Mouse (Mus musculus): ENCODE measurements around the gene Rpl26. TPM values are rescaled to one million over a fixed set of nuclear protein-coding genes. Genes with fewer than 3 reads are reported as not detected.

The Rpl26 gene
- polyA plus RNA-seq, 1 experiment from 2014 or later: 1,184 TPM

Other genes starting within 250 kb of the Rpl26 start
- 115 and 145 TPM in 2 replicates for gene Myh10, start 210.0 kb upstream of the Rpl26 start, polyA plus RNA-seq (2014; fragmentation: Nextera tagmentation; extraction: Ambion mirVana)
- gene Ndel1, start 29.7 kb upstream of the Rpl26 start, polyA plus RNA-seq (2014; fragmentation: Nextera tagmentation; extraction: Ambion mirVana): 46.7 and 70.6 TPM in 2 replicates
- 0.05 and 0.06 TPM in 2 replicates for gene Rnf222, start 13.0 kb upstream of the Rpl26 start, polyA plus RNA-seq (2014; fragmentation: Nextera tagmentation; extraction: Ambion mirVana)
- not detected in 2 replicates for gene Odf4, start 25.5 kb downstream of the Rpl26 start, polyA plus RNA-seq (2014; fragmentation: Nextera tagmentation; extraction: Ambion mirVana)
- 10.2 and 15.9 TPM in 2 replicates for gene Arhgef15, start 55.9 kb downstream of the Rpl26 start, polyA plus RNA-seq (2014; fragmentation: Nextera tagmentation; extraction: Ambion mirVana)
- gene Slc25a35, start 66.5 kb downstream of the Rpl26 start, polyA plus RNA-seq (2014; fragmentation: Nextera tagmentation; extraction: Ambion mirVana): 3.4 and 4.5 TPM in 2 replicates
- gene Rangrf, start 73.6 kb downstream of the Rpl26 start, polyA plus RNA-seq (2014; fragmentation: Nextera tagmentation; extraction: Ambion mirVana): 68.7 and 95.2 TPM in 2 replicates
- gene Pfas, start 106.9 kb downstream of the Rpl26 start, polyA plus RNA-seq (2014; fragmentation: Nextera tagmentation; extraction: Ambion mirVana): 33.7 and 47.7 TPM in 2 replicates
- gene Ctc1, start 114.3 kb downstream of the Rpl26 start, polyA plus RNA-seq (2014; fragmentation: Nextera tagmentation; extraction: Ambion mirVana): 44.2 and 62.3 TPM in 2 replicates
- gene Aurkb, start 144.1 kb downstream of the Rpl26 start, polyA plus RNA-seq (2014; fragmentation: Nextera tagmentation; extraction: Ambion mirVana): 145 and 155 TPM in 2 replicates
- gene Borcs6, start 158.1 kb downstream of the Rpl26 start, polyA plus RNA-seq (2014; fragmentation: Nextera tagmentation; extraction: Ambion mirVana): 6.6 and 7.5 TPM in 2 replicates
- 62.2 and 73.8 TPM in 2 replicates for gene Tmem107, start 169.2 kb downstream of the Rpl26 start, polyA plus RNA-seq (2014; fragmentation: Nextera tagmentation; extraction: Ambion mirVana)
- 57.5 and 86.5 TPM in 2 replicates for gene Vamp2, start 186.9 kb downstream of the Rpl26 start, polyA plus RNA-seq (2014; fragmentation: Nextera tagmentation; extraction: Ambion mirVana)
- 6.1 and 8.9 TPM in 2 replicates for gene Per1, start 193.6 kb downstream of the Rpl26 start, polyA plus RNA-seq (2014; fragmentation: Nextera tagmentation; extraction: Ambion mirVana)
- 0.23 and 0.41 TPM in 2 replicates for gene Hes7, start 218.8 kb downstream of the Rpl26 start, polyA plus RNA-seq (2014; fragmentation: Nextera tagmentation; extraction: Ambion mirVana)
- gene 9130213A22Rik, start 221.0 kb downstream of the Rpl26 start, polyA plus RNA-seq (2014; fragmentation: Nextera tagmentation; extraction: Ambion mirVana): 0.11 and 0.43 TPM in 2 replicates
- gene Aloxe3, start 224.3 kb downstream of the Rpl26 start, polyA plus RNA-seq (2014; fragmentation: Nextera tagmentation; extraction: Ambion mirVana): 0.54 and 1.1 TPM in 2 replicates

All from kidney, embryonic 14.5 days (tissue).